Mouse (Mus musculus): Measurements from ENCODE around the gene Dnajc10.

DNA sequence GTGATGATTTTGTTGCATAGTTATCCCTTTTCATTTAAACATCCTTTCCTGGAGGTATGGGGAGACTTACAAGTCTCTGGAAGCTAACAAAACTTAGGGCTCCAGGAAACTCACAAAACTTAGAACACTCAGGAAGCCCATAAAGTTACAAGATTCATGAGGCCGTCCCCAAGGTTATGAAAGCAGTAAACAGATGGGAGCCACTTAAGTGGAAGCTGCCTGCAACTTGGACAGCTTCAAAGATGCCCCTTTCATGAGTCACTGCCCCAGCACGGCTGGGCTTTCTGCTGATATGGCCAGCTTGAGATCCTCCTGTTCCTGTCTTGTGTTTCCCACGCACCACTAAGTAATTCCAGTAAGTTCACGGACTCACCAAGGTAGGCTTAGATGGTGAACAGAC lies 69.2 kb downstream of the Dnajc10 start:
- no peak for TF ChIP-seq GATA1 (IDR thresholded peaks at IDR 0.05; ENCODE audit: borderline replicate concordance, low read length)
- no peak for TF ChIP-seq FLI1 (IDR thresholded peaks at IDR 0.05; ENCODE audit: low read length)

All from megakaryocyte, embryonic 14.5 days (primary cell).